Mouse (Mus musculus) olfactory bulb, adult 2 months (tissue): ENCODE results near the gene Magi2. TPM values are rescaled to one million over a fixed set of nuclear protein-coding genes. Genes with fewer than 3 reads are reported as not detected.
"Not testable (repeated sequence)": the region's sequence is repeated elsewhere in the genome, so short reads cannot be mapped to it uniquely, and the experiment has no call there.

Experiments used
- H3K27ac ChIP-seq: fragments of 200-500 bp; 2 replicates; pipeline ENCODE4 v1.5.1; 2012; ENCODE audit warnings: low read depth, low read length; ENCODE audit not compliant: insufficient read depth
- H3K4me1 ChIP-seq: fragments of 200-500 bp; 2 replicates; pipeline ENCODE4 v1.6.1; 2012; ENCODE audit warnings: low read length; ENCODE audit not compliant: control insufficient read depth, insufficient read depth
- H3K4me3 ChIP-seq: fragments of 200-500 bp; 2 replicates; pipeline ENCODE4 v1.5.1; 2012; ENCODE audit warnings: mild to moderate bottlenecking, low read depth, low read length, moderate library complexity; ENCODE audit not compliant: insufficient read depth
- CTCF ChIP-seq: fragments of 200-500 bp; IDR thresholded peaks from 2 replicates; pipeline ENCODE4 v1.5.1; 2012; ENCODE audit warnings: low read depth, mild to moderate bottlenecking, low read length, moderate library complexity; ENCODE audit not compliant: insufficient read depth
- POLR2A ChIP-seq: fragments of 200-500 bp; IDR thresholded peaks from 2 replicates; pipeline ENCODE4 v1.6.1; 2012; ENCODE audit warnings: mild to moderate bottlenecking, low read depth, low read length, moderate library complexity; ENCODE audit not compliant: insufficient read depth
- WGBS: fragments of 180-500 bp; shearing (Covaris S2); methylation state at CpG from one replicate; pipeline ENCODE4 v1.1.7; 2018; 5-methylcytosine and 5-hydroxymethylcytosine counted together
- polyA plus RNA-seq: library from polyadenylated mRNA; stranded (reverse); fragments of >200 nt; gene quantifications from 2 replicates; pipeline ENCODE4 v1.2.4, GENCODE M21; 2012; ENCODE audit warnings: low replicate concordance; ENCODE audit not compliant: missing spikeins, insufficient read depth, insufficient read length

The Magi2 gene
- polyA plus RNA-seq, 1 experiment = not detected

GRCm38 (mm10) chr5:20251541-20251940 is 1024.7 kb downstream of the Magi2 start:
- WGBS = 84% methylated on average over 6 of the region's 6 CpGs
- Histone ChIP-seq H3K4me1 (no peaks in the 10 kb centered on the region; the same call in 1 of the 2 replicates), H3K4me3 (no peak overlapping the region), H3K27ac (no peak overlapping the region)
- TF ChIP-seq POLR2A (no peak), CTCF (no peak)

GRCm38 (mm10) chr5:20256150-20256868 is 1029.5 kb downstream of the Magi2 start:
- 79% methylated on average over 3 of the region's 3 CpGs for WGBS
- no peak overlapping the region for H3K4me3 ChIP-seq
- H3K4me1 ChIP-seq = no peaks in the 10 kb centered on the region; the same call in 1 of the 2 replicates
- no peak for TF ChIP-seq POLR2A
- TF ChIP-seq CTCF = no peak
- H3K27ac ChIP-seq = no peak overlapping the region

DNA sequence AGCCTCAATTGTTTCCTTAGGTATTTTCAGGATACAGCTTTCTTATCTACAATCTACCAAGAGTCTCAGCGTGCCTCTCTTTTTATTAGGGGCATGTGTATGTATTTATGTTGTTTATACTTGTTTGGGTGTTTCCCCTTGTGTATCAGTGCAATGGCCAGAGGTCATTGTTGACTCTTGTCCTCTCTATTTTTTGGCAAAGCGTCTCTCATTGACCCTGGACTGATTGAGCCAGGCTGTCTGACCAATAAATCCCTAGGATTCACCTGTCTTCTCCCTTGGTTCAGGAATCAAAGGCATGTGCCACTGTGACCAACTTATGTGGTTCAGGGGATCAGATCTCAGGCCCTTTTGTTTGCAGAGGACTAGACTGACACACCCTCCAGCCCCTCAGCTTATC is 1030.1 kb downstream of the Magi2 start:
- no peak overlapping the region for H3K27ac ChIP-seq
- H3K4me1 ChIP-seq = no peaks in the 10 kb centered on the region; the same call in 1 of the 2 replicates
- TF ChIP-seq POLR2A (no peak), CTCF (no peak)
- no peak overlapping the region for H3K4me3 ChIP-seq
- WGBS = 63% methylated on average over 2 of the region's 2 CpGs

DNA sequence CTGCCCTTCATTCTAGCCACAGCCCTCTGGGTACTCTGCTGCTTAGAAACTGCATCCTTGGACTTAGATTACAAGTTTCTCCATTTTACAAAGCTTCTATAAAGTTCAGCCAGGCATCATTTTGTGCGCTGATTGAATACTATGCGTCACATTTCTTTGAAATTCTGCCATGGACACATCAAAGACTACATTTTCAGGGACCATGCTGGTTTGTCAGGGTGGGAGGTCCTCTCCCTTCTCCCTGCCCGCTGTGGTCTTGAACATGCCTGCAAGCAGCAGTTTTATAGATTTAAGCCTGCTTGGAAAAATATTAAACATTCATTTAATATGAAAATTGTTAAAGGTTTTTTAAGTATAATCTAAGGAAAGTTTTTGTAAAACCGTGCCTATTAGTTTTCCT is 1030.6 kb downstream of the Magi2 start:
- WGBS = 78% methylated on average over 4 of the region's 4 CpGs
- Histone ChIP-seq H3K27ac (no peak overlapping the region), H3K4me1 (no peaks in the 10 kb centered on the region; the same call in 1 of the 2 replicates), H3K4me3 (no peak overlapping the region)
- TF ChIP-seq POLR2A (no peak), CTCF (no peak)

DNA sequence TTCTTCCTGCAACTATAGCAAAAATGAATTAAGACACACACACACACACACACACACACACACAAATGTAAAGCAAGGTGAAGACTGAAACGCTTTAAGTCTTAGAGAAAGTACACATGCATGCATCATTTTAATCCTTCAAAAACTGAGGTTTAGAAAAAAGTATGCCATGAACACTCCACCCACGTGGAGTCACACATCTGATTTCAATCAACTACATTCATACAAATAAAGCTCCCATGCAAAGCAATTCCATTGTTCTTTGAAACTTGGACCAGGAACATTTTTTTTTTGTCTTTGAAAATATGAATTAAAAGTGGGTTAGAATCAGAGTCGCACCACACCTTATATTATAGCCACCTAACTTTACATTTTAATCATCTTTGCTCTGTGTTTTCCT is 1032.9 kb downstream of the Magi2 start:
- no peak for TF ChIP-seq POLR2A
- no peak for TF ChIP-seq CTCF
- no peak overlapping the region for H3K4me3 ChIP-seq
- 80% methylated on average over 3 of the region's 3 CpGs for WGBS
- H3K4me1 ChIP-seq = no peaks in the 10 kb centered on the region; the same call in 1 of the 2 replicates
- no peak overlapping the region for H3K27ac ChIP-seq

GRCm38 (mm10) chr5:20272680-20273079 is 1045.8 kb downstream of the Magi2 start:
- 91% methylated on average over 1 of the region's 1 CpGs for WGBS
- H3K4me1 ChIP-seq, H3K27ac ChIP-seq, H3K4me3 ChIP-seq: not testable (repeated sequence)

DNA sequence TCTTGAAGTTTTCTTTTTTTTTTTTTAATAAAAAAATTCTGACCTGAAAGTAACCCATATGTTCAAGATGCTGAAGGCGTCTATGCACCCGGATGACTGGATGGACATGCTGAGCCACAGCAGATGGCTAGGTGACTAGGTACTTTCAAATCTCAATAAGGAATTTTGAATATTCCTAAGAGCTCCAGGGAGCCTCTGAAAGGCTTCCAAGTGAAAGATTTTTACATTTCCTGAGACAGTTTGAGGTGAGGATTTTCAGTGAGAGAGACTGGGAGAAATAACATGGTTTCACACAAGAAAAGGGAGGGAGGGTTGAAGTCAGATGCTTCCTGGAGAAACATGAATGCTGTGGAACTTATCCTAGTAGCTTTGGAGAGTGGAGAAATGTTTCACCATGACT is 1048.8 kb downstream of the Magi2 start:
- no peaks in the 10 kb centered on the region for H3K4me1 ChIP-seq
- no peak overlapping the region for H3K4me3 ChIP-seq
- TF ChIP-seq CTCF = no peak
- TF ChIP-seq POLR2A = no peak
- H3K27ac ChIP-seq = no peak overlapping the region
- WGBS = 93% methylated on average over 2 of the region's 2 CpGs

GRCm38 (mm10) chr5:20285080-20285840 is 1058.4 kb downstream of the Magi2 start:
- Histone ChIP-seq H3K4me3 (no peak overlapping the region), H3K27ac (no peak overlapping the region), H3K4me1 (no peaks in the 10 kb centered on the region)
- WGBS = 72% methylated on average over 8 of the region's 8 CpGs
- TF ChIP-seq POLR2A = no peak
- no peak for TF ChIP-seq CTCF

GRCm38 (mm10) chr5:20294521-20294920 is 1067.7 kb downstream of the Magi2 start:
- Histone ChIP-seq H3K27ac (no peak overlapping the region), H3K4me3 (no peak overlapping the region), H3K4me1 (no peaks in the 10 kb centered on the region)
- WGBS = 80% methylated on average over 11 of the region's 11 CpGs
- TF ChIP-seq POLR2A (no peak), CTCF (no peak)

GRCm38 (mm10) chr5:20299816-20300215 is 1073.0 kb downstream of the Magi2 start:
- H3K4me3 ChIP-seq = no peak overlapping the region
- TF ChIP-seq POLR2A = no peak
- no peak for TF ChIP-seq CTCF
- H3K4me1 ChIP-seq = no peaks in the 10 kb centered on the region
- 70% methylated on average over 6 of the region's 6 CpGs for WGBS
- H3K27ac ChIP-seq = no peak overlapping the region
